Mouse (Mus musculus): ENCODE data around the gene Sgms1. TPM values are rescaled to one million over a fixed set of nuclear protein-coding genes. Genes with fewer than 3 reads are reported as not detected.
A peak's percentile ranks its signal among the peaks of the same experiment; 100 is the strongest.

The Sgms1 gene
- polyA plus RNA-seq, 1 experiment = 10.8 TPM

DNA sequence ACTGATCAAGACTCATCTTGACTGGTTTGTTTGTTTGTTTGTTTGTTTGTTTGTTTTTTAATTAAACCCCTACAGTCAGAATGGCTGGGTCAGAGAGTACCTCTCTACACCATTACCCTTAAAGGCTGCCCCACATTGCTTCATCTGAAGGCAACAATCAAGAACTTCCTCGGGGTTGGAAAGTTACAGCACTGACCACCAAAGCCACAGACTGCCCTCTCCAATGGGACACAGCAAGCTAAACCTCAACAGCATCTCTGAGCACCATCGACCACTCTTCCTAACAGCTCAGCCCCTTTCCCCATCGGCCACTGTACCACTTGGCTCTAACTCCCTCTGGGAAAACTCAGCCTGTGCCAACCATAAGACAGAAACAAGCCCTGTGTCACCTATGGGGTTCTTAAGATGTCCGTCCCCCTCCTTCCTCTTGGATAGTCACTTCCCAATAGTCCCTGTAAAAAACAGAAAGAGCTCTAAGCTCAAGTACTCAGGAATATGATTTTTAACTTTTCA is 14.0 kb downstream of the Sgms1 start:
- Histone ChIP-seq H3K9me3 (no peaks in the 10 kb centered on the region), H3K4me3 (replicated peaks) (peak overlapping the region; percentile 71), H3K27me3 (replicated peaks) (no peaks in the 10 kb centered on the region), H3K36me3 (replicated peaks; ENCODE audit: low read length) (peaks cover 30% of the 10 kb centered on the region), H3K4me1 (peaks cover 86% of the 10 kb centered on the region)
- no peak for TF ChIP-seq FLI1 (IDR thresholded peaks at IDR 0.05; ENCODE audit: low read length)
- no peak for TF ChIP-seq GATA1 (IDR thresholded peaks at IDR 0.05; ENCODE audit: borderline replicate concordance, low read length)

- peaks cover 79% of the 10 kb centered on the region for H3K4me1 ChIP-seq
- H3K9me3 ChIP-seq = no peaks in the 10 kb centered on the region
- H3K27me3 ChIP-seq (replicated peaks) = no peaks in the 10 kb centered on the region
- peaks cover 30% of the 10 kb centered on the region for H3K36me3 ChIP-seq (replicated peaks; ENCODE audit: low read length)
- no peak overlapping the region for H3K4me3 ChIP-seq (replicated peaks)
- TF ChIP-seq GATA1 (IDR thresholded peaks at IDR 0.05; ENCODE audit: borderline replicate concordance, low read length) = no peak
- no peak for TF ChIP-seq FLI1 (IDR thresholded peaks at IDR 0.05; ENCODE audit: low read length)
These were observed 14.8 kb downstream of the Sgms1 start for GRCm38 (mm10) chr19:32374751-32375150.

GRCm38 (mm10) chr19:32373865-32374655 is 15.5 kb downstream of the Sgms1 start:
- Histone ChIP-seq H3K4me3 (replicated peaks) (no peak overlapping the region), H3K9me3 (no peaks in the 10 kb centered on the region), H3K27me3 (replicated peaks) (no peaks in the 10 kb centered on the region), H3K4me1 (peaks cover 72% of the 10 kb centered on the region), H3K36me3 (replicated peaks; ENCODE audit: low read length) (peaks cover 30% of the 10 kb centered on the region)
- TF ChIP-seq FLI1 (IDR thresholded peaks at IDR 0.05; ENCODE audit: low read length) (no peak), GATA1 (IDR thresholded peaks at IDR 0.05; ENCODE audit: borderline replicate concordance, low read length) (no peak)

DNA sequence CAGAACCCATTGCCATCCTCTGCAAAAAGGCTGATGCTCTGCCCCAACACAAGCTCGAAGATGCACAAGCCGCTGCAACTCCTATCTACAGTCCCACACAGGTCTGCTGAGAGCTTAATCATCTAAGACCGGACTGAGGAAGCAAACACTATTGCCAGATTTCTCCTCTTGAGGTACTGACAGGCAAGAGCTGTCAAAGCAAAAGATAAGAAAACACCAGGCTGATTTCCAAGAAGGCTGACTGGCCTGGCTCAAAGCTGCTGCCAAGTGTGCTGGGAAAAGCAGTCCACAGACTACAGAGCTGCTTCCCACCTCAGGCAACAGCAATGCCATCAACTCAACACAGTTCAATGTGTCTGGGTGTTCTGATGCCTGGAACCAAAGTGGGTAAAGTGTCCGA is 17.1 kb downstream of the Sgms1 start:
- no peak for TF ChIP-seq FLI1 (IDR thresholded peaks at IDR 0.05; ENCODE audit: low read length)
- TF ChIP-seq GATA1 (IDR thresholded peaks at IDR 0.05; ENCODE audit: borderline replicate concordance, low read length) = no peak
- H3K4me1 ChIP-seq = peaks cover 61% of the 10 kb centered on the region

GRCm38 (mm10) chr19:32367333-32367732 is 22.2 kb downstream of the Sgms1 start:
- peaks cover 46% of the 10 kb centered on the region for H3K4me1 ChIP-seq
- H3K4me3 ChIP-seq (replicated peaks) = no peak overlapping the region
- no peaks in the 10 kb centered on the region for H3K27me3 ChIP-seq (replicated peaks)
- peaks cover 32% of the 10 kb centered on the region for H3K36me3 ChIP-seq (replicated peaks; ENCODE audit: low read length)
- H3K9me3 ChIP-seq = no peaks in the 10 kb centered on the region
- TF ChIP-seq GATA1 (IDR thresholded peaks at IDR 0.05; ENCODE audit: borderline replicate concordance, low read length) (no peak), FLI1 (IDR thresholded peaks at IDR 0.05; ENCODE audit: low read length) (no peak)

More for the DNA sequence above, 17.1 kb downstream of the Sgms1 start:
- no peaks in the 10 kb centered on the region for H3K9me3 ChIP-seq
- peak overlapping the region; percentile 80 for H3K4me3 ChIP-seq (replicated peaks)
- H3K27me3 ChIP-seq (replicated peaks) = no peaks in the 10 kb centered on the region
- H3K36me3 ChIP-seq (replicated peaks; ENCODE audit: low read length) = peaks cover 27% of the 10 kb centered on the region

GRCm38 (mm10) chr19:32366406-32366805 is 23.1 kb downstream of the Sgms1 start:
- peaks cover 49% of the 10 kb centered on the region for H3K4me1 ChIP-seq
- no peaks in the 10 kb centered on the region for H3K27me3 ChIP-seq (replicated peaks)
- H3K4me3 ChIP-seq (replicated peaks) = no peak overlapping the region
- no peaks in the 10 kb centered on the region for H3K9me3 ChIP-seq
- TF ChIP-seq FLI1 (IDR thresholded peaks at IDR 0.05; ENCODE audit: low read length) = no peak
- no peak for TF ChIP-seq GATA1 (IDR thresholded peaks at IDR 0.05; ENCODE audit: borderline replicate concordance, low read length)
- H3K36me3 ChIP-seq (replicated peaks; ENCODE audit: low read length) = peaks cover 32% of the 10 kb centered on the region

GRCm38 (mm10) chr19:32365111-32365510 is 24.4 kb downstream of the Sgms1 start:
- Histone ChIP-seq H3K9me3 (no peaks in the 10 kb centered on the region), H3K4me3 (replicated peaks) (no peak overlapping the region), H3K36me3 (replicated peaks; ENCODE audit: low read length) (peaks cover 36% of the 10 kb centered on the region), H3K27me3 (replicated peaks) (no peaks in the 10 kb centered on the region), H3K4me1 (peaks cover 62% of the 10 kb centered on the region)
- no peak for TF ChIP-seq FLI1 (IDR thresholded peaks at IDR 0.05; ENCODE audit: low read length)
- no peak for TF ChIP-seq GATA1 (IDR thresholded peaks at IDR 0.05; ENCODE audit: borderline replicate concordance, low read length)

DNA sequence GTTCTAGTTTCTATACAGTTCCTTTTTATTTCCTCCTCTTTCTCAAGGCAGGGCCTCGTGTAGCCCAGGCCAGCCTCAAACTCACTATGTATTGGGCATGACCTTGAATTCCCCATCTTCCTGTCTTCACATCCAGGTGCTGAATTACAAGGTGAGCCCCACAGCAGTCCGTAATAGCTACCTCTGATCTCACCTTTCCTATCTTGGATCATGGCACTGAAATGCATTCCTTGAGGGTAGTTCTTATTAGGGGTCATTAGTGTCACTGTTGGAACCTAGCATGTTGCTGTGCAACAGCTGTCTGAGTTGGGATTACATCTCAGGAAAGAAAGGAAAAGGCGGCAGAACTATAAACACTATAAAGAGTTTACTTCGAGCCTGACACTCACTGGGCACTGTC is 25.9 kb downstream of the Sgms1 start:
- no peaks in the 10 kb centered on the region for H3K9me3 ChIP-seq
- H3K36me3 ChIP-seq (replicated peaks; ENCODE audit: low read length) = peaks cover 44% of the 10 kb centered on the region
- TF ChIP-seq GATA1 (IDR thresholded peaks at IDR 0.05; ENCODE audit: borderline replicate concordance, low read length) (no peak), FLI1 (IDR thresholded peaks at IDR 0.05; ENCODE audit: low read length) (no peak)
- no peaks in the 10 kb centered on the region for H3K27me3 ChIP-seq (replicated peaks)
- peaks cover 71% of the 10 kb centered on the region for H3K4me1 ChIP-seq
- no peak overlapping the region for H3K4me3 ChIP-seq (replicated peaks)

DNA sequence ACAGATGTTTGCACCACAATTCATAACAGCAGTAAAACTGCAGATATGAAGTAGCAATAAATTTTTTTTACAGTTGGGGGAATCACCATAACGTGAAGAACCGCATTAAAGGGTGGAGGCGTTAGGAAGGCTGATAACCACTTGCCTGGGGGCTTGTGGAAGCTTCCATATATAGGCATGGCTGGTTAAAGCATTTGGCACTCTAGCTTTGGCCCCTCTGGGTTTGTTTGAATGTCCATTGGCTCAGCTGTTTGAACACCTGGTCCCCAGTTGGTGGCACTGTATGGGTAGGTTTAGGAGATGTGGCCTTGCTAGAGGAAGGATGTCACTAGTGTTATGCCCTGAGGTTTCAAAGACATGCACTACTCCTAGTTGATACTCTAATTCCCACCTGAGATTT is 27.0 kb downstream of the Sgms1 start:
- TF ChIP-seq FLI1 (IDR thresholded peaks at IDR 0.05; ENCODE audit: low read length) (no peak), GATA1 (IDR thresholded peaks at IDR 0.05; ENCODE audit: borderline replicate concordance, low read length) (no peak)
- H3K4me1 ChIP-seq = peaks cover 71% of the 10 kb centered on the region

GRCm38 (mm10) chr19:32360989-32361698 is 28.4 kb downstream of the Sgms1 start:
- no peaks in the 10 kb centered on the region for H3K9me3 ChIP-seq
- H3K4me1 ChIP-seq = peaks cover 69% of the 10 kb centered on the region
- no peaks in the 10 kb centered on the region for H3K27me3 ChIP-seq (replicated peaks)
- TF ChIP-seq FLI1 (IDR thresholded peaks at IDR 0.05; ENCODE audit: low read length) = no peak
- TF ChIP-seq GATA1 (IDR thresholded peaks at IDR 0.05; ENCODE audit: borderline replicate concordance, low read length) = no peak
- H3K4me3 ChIP-seq (replicated peaks) = no peak overlapping the region
- peaks cover 37% of the 10 kb centered on the region for H3K36me3 ChIP-seq (replicated peaks; ENCODE audit: low read length)

More for the DNA sequence above, 27.0 kb downstream of the Sgms1 start:
- no peaks in the 10 kb centered on the region for H3K9me3 ChIP-seq
- no peaks in the 10 kb centered on the region for H3K27me3 ChIP-seq (replicated peaks)
- H3K36me3 ChIP-seq (replicated peaks; ENCODE audit: low read length) = peaks cover 44% of the 10 kb centered on the region
- H3K4me3 ChIP-seq (replicated peaks) = no peak overlapping the region
